Mouse (Mus musculus) gonadal fat pad, adult 2 months (tissue): ENCODE data around the gene Pon1. TPM values are rescaled to one million over a fixed set of nuclear protein-coding genes. Genes with fewer than 3 reads are reported as not detected.

Experiments used
- DNase-seq: peaks from one replicate; pipeline ENCODE4 v3.0.0-alpha.2; 2012; ENCODE audit warnings: low read depth
- polyA plus RNA-seq: library from polyadenylated mRNA; depleted of rRNA; stranded (reverse); fragments of >200 nt; gene quantifications from 2 replicates; pipeline ENCODE4 v1.2.3, GENCODE M21; 2012; rRNA removed

Pon1 gene
- polyA plus RNA-seq, 1 experiment = 0.70 TPM

- no peak for DNase-seq
These were observed 58.8 kb downstream of the Pon1 start for GRCm38 (mm10) chr6:5134986-5135385.

GRCm38 (mm10) chr6:5129364-5130093, 64.2 kb downstream of the Pon1 start:
- DNase-seq = no peak

GRCm38 (mm10) chr6:5120229-5120628, 73.5 kb downstream of the Pon1 start:
- no peak for DNase-seq

- DNase-seq = no peak
These were observed 74.4 kb downstream of the Pon1 start for GRCm38 (mm10) chr6:5119181-5119910.

Other genes with a start within 250 kb of the Pon1 start
- 29.3 and 38.2 TPM in 2 replicates for gene Pon3, start 62.3 kb upstream of the Pon1 start, polyA plus RNA-seq
- 30.6 and 35.1 TPM in 2 replicates for gene Pon2, start 104.5 kb upstream of the Pon1 start, polyA plus RNA-seq
- gene Asb4, start 189.4 kb upstream of the Pon1 start, polyA plus RNA-seq = 0.23 and 0.49 TPM in 2 replicates